Mouse (Mus musculus) liver, adult (tissue): ENCODE measurements around the gene Hes2.

ENCODE experiments used
- GATA4 ChIP-seq: IDR thresholded peaks from 2 replicates; pipeline ENCODE4 v1.6.1; 2014; ENCODE audit warnings: mild to moderate bottlenecking, low read length; ENCODE audit not compliant: insufficient replicate concordance

Hes2 gene

DNA sequence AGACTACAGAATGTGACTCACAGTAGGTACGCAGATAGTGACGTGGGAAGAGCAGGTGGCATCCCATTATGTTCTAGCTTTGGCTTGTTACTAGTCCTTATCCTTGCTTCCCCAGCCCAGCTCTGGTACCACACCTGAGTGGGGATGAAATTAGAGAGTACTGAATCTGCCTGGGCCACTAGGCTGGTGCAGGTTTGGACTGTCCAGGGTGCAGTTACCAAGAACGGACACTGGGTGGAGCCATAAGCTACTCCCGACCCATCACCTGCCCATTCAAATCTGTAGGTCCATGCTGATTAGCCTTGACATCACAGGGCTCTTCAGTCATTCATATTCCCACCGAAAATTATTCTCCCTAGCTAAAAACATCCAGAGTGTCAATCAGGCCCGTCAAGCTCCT, 18.2 kb upstream of the Hes2 start:
- no peak for TF ChIP-seq GATA4

GRCm38 (mm10) chr4:152141521-152142135, 17.0 kb upstream of the Hes2 start:
- no peak for TF ChIP-seq GATA4

DNA sequence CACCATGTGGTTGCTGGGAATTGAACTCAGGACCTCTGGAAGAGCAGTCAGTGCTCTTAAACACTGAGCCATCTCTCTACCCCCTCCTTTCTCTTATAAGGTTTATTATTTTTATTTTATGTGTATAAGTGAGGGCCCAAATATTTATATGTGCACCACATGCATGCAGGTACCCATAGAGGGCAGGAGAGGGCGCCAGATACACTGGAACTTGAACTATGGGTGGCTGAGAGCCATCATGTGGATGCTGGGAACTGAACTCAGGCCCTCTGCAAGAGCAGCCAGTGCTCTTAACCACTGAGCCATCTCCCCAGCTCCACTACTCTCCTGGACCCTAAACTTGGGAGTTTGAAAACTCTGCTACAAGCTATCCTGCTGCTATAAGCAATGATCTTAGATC, 15.0 kb upstream of the Hes2 start:
- no peak for TF ChIP-seq GATA4

DNA sequence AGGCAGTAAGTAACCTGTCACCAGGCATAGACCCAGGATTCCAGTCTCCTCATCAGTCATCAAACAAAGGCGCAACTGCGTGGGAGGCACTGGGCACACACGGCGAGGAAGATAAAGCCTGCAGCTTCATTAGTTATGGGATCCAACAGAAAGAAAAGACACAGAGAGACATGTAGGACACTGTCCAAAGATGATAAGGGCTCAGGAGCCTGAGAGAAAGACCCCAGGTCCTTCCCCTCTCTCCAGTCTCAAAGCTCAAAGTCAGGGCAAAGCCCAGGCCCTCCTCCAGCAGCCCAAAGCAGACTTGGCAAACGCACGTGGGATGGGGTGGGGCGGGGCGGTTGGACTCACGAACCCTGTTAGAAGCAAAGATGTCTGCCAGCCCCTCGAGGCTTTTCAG, 13.2 kb upstream of the Hes2 start:
- TF ChIP-seq GATA4, result no peak

GRCm38 (mm10) chr4:152146033-152146827, 12.4 kb upstream of the Hes2 start:
- TF ChIP-seq GATA4, result no peak

GRCm38 (mm10) chr4:152150546-152150945, 8.1 kb upstream of the Hes2 start:
- TF ChIP-seq GATA4, result no peak

GRCm38 (mm10) chr4:152151451-152151965, 7.2 kb upstream of the Hes2 start:
- no peak for TF ChIP-seq GATA4

DNA sequence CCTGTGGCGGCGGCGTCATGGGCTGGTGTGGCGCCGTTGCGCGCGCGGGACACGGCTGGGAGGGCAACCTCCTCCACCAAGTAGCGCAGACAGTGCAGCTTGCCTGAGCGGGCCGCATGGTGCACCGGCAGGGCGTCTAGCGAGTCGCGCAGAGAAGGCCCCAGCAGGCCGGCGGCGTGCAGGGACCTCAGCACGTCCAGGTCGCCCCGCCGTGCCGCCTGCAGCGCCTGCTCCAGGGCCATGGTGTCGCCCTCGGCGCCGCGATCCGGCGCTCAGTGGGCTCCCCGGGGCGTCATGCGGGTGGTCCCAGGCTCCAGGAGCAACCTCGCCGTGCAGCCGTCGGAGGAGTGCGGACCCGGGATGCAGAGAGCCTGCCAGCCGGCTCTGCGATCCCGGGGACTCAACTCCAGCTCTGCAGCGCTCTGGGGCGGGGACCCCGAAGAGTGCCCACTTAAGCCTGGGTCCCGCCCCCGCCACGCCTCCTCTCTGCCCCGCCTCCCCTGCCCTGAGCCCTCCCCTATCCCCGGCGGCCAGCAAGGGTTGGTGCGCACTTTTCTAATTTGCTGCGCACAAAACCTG, 6.6 kb upstream of the Hes2 start, which contains the start of gene Espn:
Gene Espn (minus strand): TSS at position 406 of the 579 bp plus-strand sequence.
- TF ChIP-seq GATA4, result no peak

DNA sequence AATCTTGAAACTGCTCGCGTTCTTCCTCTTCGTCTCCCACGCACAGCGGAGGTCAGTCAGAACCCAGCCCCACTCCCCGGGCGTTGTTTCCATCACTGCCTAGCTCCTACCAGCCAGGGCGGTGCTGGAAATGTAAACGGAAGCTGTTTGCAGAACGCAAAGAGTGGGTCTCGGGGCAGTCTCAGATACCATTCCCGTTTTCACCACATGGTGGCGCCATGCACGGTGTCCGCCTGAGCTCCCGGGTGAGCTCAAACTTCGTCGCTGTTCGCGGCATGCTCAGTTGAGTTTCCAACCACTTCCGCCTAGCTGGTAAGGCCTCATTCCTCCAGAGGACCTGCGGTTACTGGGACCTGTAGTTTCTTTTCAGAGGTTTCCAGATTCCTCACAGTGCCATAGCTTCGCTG, 4.9 kb upstream of the Hes2 start:
- no peak for TF ChIP-seq GATA4

- TF ChIP-seq GATA4, result no peak
Observed at GRCm38 (mm10) chr4:152155019-152155418, 3.6 kb upstream of the Hes2 start.

DNA sequence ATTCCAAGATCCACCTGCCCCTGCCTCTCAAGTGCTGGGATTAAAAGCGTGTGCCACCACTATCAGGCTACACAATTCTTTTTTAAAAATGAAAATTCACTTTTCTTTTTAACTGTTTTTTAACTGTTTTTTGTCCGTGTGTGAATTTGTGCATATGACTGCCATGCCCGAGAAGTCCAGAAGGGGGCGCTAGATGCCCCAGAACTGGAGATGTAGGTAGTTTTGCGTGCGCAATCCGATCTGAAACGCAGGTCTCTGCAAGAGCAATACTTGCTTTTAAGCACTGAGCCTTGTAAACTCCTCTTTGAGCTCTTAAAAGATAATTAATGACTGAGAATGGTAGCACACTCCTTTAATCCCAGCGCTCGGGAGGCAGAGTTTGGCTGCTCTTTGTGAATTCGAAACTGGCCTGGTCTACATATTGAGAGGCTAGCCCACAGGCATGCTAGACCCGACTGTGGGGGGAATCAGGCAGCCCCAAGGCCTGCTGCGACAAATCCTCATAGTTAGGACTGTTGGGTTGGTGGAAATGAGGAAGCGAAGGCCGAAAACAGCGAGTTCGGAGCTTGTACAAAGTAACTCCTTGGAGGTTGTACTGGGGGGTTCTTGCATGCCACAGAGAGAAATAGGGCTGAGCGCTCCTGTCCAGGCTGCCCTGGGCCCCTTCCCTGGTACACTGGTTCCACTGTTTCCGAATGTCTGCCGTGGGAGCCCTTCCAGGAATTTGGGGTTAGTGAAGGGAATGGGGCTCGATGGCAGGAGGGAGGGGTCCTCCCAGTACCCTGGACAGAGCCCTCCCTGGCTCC, 685 bp upstream of the Hes2 start:
- no peak for TF ChIP-seq GATA4

GRCm38 (mm10) chr4:152159285-152159678, 615 bp downstream of the Hes2 start:
- TF ChIP-seq GATA4, result no peak

DNA sequence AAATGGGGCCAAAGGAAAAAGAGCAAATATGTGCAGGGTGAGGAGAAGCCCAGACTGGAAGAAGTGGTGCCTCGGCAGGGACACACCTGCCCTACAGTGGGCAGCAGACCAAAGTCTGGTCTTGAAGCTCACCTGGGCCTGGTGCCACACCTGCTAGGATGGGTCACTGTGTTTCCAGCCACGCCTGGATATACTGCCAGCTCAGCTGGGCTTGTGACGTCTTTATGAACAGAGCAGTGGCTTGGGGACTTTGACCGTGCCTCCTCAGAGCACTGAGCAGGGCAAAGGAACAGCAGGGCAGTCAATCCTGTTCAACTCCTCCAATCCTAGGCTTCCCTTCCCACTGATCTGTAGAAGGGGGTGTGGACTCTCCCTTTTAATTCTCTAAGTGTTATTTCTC, 2.1 kb downstream of the Hes2 start:
- TF ChIP-seq GATA4, result no peak

DNA sequence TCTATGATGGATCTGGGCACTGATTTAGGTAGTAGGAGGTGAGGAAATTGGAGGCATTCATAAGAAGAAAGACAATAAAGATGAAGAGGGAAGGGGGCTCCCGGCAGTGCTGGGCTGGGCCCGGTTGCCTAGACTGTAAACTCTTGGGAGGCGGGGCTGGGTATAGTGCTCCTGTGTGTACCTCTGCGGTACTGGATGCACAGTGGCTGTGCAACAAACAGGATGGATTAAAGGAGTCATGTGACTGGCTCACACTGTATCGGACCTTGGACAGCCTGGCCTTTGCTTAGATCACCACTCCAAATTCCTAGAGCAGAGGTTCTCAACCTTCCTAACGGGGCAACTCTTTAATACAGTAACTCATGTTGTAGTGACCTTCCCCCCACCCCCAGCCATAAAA, 2.9 kb downstream of the Hes2 start:
- no peak for TF ChIP-seq GATA4

DNA sequence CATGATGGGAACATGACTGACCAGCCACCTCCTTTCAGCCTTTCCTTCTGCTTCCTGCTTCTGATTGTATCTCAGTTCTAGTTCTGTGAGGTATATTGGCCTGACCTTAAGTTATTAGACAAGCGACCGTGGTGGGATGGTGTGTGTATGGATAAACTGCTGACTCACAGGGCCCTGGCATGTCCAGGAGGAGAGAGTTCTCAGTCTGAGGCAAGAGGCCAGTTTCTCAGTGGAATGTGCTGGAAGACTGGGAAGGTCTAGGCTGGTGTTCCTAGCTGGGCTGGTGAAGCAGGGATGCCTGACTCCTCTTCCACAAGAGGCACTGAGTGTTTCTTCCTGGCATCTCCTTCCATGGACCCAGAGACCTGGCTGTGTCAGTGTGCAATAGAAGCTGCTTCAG, 4.1 kb downstream of the Hes2 start:
- TF ChIP-seq GATA4, result no peak
